Mouse (Mus musculus): ENCODE results near the gene Cfhr2.

Gene Cfhr2

DNA sequence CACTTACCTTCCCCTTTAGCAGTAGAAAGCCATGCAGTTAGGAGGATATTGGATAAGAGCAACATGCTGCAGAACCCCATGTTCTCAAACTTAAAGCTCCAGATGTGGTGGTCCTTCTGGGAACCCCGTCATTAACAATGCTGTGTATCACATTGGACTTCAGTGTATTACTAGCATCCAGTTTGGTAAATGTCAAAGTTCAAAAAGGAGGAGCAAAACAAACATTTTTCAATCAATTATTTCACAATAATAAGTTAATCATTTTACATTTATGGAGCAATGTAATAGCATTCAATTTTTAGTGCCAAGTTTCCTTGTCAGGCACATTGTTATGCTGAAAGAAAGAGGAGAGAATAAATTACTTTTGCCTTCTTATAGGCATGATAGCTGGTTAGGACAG, at the start of gene Cfhr2:
TSS of gene Cfhr2 (minus strand) at position 155 of the 400 bp plus-strand sequence.
- in situ Hi-C loops (cut with MseI, MboI), result loop anchor here in 1 of 2 experiments (25.0 kb wide), 1 partner anchor 104 kb away; no protein-coding TSS in a partner anchor

GRCm38 (mm10) chr1:139863751-139864150, 5.2 kb upstream of the Cfhr2 start:
- in situ Hi-C loops (cut with MseI, MboI), result loop anchor here in 1 of 2 experiments (25.0 kb wide), 1 partner anchor 99 kb away; no protein-coding TSS in a partner anchor

GRCm38 (mm10) chr1:139860176-139860575, 1.7 kb upstream of the Cfhr2 start:
- in situ Hi-C loops (cut with MseI, MboI), result loop anchor here in 1 of 2 experiments (25.0 kb wide), 1 partner anchor 102 kb away; no protein-coding TSS in a partner anchor

DNA sequence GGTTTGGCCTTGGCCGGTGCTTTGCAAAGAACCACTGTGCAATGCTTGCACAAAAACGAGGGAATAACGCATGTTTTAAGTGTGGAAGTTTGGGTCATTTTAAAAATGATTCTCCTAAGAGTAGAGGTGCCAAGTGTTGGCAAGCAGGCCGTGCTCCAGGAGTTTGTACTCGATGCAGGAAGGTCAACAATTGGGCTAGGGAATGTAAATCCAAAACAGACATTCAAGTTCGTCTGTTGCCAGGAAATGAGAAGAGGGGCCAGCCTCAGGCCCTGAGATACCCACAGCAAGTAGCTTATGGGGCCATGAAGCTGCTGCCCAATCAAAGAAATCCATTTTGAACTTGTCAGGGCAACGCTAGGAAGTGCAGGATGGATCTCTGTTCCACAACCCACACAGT, 18.8 kb downstream of the Cfhr2 start:
- in situ Hi-C loops (cut with MseI, MboI), result no loop called here

GRCm38 (mm10) chr1:139839290-139839689, 19.2 kb downstream of the Cfhr2 start:
- in situ Hi-C loops (cut with MseI, MboI), result no loop called here

DNA sequence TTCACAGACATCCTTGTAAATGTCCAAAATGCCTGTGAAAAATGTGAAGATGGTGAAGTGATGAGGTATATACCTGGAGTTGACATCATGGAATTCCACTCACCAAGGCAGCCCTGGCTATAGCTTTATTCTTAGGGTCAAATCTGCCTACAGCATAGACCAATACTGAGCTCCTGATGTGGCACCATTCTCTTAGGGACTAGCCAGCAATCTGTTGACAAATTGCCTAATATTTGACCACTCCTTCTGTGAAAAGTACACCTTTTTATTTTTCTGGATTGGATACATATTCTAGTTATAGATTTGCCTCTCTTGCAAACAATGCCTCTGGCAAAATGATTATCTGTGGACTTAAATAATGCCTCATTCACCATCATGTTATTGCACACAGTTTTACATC, 49.9 kb downstream of the Cfhr2 start:
- in situ Hi-C loops (cut with MseI, MboI), result no loop called here

DNA sequence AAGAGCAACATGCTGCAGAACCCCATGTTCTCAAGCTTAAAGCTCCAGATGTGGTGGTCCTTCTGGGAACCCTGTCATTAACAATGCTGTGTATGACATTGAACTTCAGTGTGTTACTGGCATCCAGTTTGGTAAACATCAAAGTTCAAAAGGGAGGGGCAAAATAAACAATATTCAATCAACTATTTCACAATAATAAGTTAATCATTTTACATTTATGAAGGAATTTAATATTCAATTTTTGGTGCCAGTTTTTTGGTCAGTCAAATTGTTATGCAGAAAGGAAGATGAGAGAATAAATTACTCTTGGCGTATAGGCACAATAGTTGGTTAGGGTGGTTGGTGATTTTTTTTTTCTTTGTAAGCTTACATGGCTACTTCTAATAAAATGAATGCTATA, 77.4 kb downstream of the Cfhr2 start, which contains the start of gene Gm4788:
TSS of gene Gm4788 (minus strand) at position 101 of the 400 bp plus-strand sequence.
- in situ Hi-C loops (cut with MseI, MboI), result no loop called here

- in situ Hi-C loops (cut with MseI, MboI), result loop anchor here in 1 of 2 experiments (5.0 kb wide), 1 partner anchor 47 kb away; no protein-coding TSS in a partner anchor
Observed at GRCm38 (mm10) chr1:139769913-139770312, 88.6 kb downstream of the Cfhr2 start.

Measured in mouse trophoblast stem cell (cell line).